Mouse (Mus musculus) limb, embryonic 13.5 days (tissue): ENCODE measurements around the gene Gcnt3. TPM values are rescaled to one million over a fixed set of nuclear protein-coding genes. Genes with fewer than 3 reads are reported as not detected.
"Not testable (repeated sequence)": the region's sequence is repeated elsewhere in the genome, so short reads cannot be mapped to it uniquely, and the experiment has no call there.

Source experiments
- ATAC-seq: fragments of 200-750 bp; cut with Nextera tagmentation; 2 replicates; pipeline ENCODE4 v1.8.0; 2017; ENCODE audit warnings: low read depth, moderate number of reproducible peaks, moderate TSS enrichment; ENCODE audit not compliant: low FRiP score
- H3K27ac ChIP-seq: fragments of 300-500 bp; sonication (generic); 2 replicates; pipeline ENCODE4 v1.5.1; 2015; ENCODE audit warnings: inconsistent platforms, mild to moderate bottlenecking, moderate library complexity
- H3K27me3 ChIP-seq: fragments of 300-500 bp; sonication (generic); 2 replicates; pipeline ENCODE4 v1.6.1; 2015; ENCODE audit warnings: mild to moderate bottlenecking, inconsistent platforms
- H3K36me3 ChIP-seq: fragments of 300-500 bp; sonication (generic); 2 replicates; pipeline ENCODE4 v1.6.1; 2015; ENCODE audit warnings: inconsistent platforms, mild to moderate bottlenecking, moderate library complexity
- H3K4me1 ChIP-seq: fragments of 300-500 bp; sonication (generic); 2 replicates; pipeline ENCODE4 v1.6.1; 2015; ENCODE audit warnings: inconsistent platforms
- H3K4me2 ChIP-seq: fragments of 300-500 bp; sonication (generic); replicated peaks from 2 replicates; pipeline ENCODE4 v1.6.1; 2015; ENCODE audit warnings: inconsistent platforms, mild to moderate bottlenecking, moderate library complexity
- H3K4me3 ChIP-seq: fragments of 300-500 bp; sonication (generic); 2 replicates; pipeline ENCODE4 v1.5.1; 2015; ENCODE audit warnings: moderate library complexity, mild to moderate bottlenecking, inconsistent platforms
- H3K9ac ChIP-seq: fragments of 300-500 bp; sonication (generic); 2 replicates; pipeline ENCODE4 v1.6.1; 2015; ENCODE audit warnings: mild to moderate bottlenecking, inconsistent platforms
- H3K9me3 ChIP-seq: fragments of 300-500 bp; sonication (generic); 2 replicates; pipeline ENCODE4 v1.6.1; 2016; ENCODE audit warnings: inconsistent platforms
- WGBS: fragments of 180-500 bp; shearing (Covaris S2); methylation state at CpG from one replicate; pipeline ENCODE4 v1.1.7; 2015; 5-methylcytosine and 5-hydroxymethylcytosine counted together
- polyA plus RNA-seq: library from polyadenylated mRNA; unstranded; fragments of >200 nt; fragmentation: Nextera tagmentation; extraction: Ambion mirVana; gene quantifications from 2 replicates; pipeline ENCODE4 v1.2.1, GENCODE M21; 2015

The Gcnt3 gene
- polyA plus RNA-seq, 1 experiment from 2014 or later = 0.03 TPM

DNA sequence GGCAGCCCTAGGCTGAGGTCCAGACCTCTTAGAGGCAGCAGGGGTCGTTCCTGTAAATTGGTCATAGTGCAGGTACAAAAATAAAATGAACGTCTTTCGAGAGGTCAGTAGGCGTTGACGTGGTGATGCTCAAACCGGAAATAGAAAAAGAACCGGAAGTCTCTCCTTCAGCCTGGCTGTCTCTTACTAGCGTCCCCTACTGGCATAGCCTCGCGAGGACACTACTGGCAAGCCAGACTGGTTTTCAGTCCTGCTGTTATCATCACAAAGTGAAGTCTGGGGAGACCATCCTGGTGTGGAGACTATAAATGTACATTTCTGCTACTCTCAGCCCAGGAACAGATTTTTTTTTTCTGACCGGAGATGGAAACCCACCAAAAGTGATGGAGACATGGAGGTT is 2.7 kb upstream of the Gcnt3 start:
- no peak overlapping the region for H3K4me2 ChIP-seq

DNA sequence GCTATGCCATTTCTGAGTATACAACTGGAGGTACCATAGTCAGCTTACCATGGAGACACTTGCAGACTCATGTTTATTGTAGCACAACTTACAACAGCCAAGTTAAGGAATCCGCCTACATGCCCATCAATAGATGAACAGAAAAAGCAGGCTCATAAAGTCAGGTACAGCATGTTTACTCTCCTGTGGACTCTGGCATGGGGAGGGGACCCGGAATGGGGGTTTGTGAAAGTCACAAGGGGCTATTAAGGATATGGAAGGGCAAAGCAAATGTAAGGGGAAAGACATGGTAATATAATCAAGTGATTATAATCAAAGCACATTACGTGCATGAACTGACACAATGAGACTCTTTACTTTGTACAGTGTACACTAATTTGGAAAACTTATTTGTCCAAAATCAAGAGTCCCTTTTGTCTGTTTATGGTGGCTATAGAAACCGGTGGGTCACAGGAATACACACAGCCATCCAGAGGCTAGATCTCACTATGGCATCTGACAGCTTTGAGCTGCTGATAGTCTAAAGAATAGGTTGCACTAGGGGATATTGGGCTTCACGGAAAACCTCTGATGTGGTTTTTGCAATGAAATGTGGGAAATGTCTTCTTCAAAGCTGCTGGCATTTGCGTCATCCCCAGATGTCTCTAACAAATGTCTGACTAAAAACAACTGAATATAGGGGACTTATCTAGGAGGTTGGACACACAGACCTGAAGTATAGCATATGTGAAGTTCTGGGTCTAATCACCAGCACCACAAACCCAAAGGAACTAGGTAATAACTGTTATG is 1.9 kb upstream of the Gcnt3 start:
- H3K27me3 ChIP-seq = no peaks in the 10 kb centered on the region
- H3K4me3 ChIP-seq = no peak overlapping the region
- H3K9ac ChIP-seq = no peak overlapping the region
- H3K27ac ChIP-seq = no peak overlapping the region
- H3K4me1 ChIP-seq = no peaks in the 10 kb centered on the region
- ATAC-seq = no peak
- H3K9me3 ChIP-seq = no peaks in the 10 kb centered on the region
- H3K36me3 ChIP-seq = no peaks in the 10 kb centered on the region
- WGBS = 85% methylated on average over 6 of the region's 6 CpGs
- H3K4me2 ChIP-seq = no peak overlapping the region

More for the DNA sequence above, 2.7 kb upstream of the Gcnt3 start:
- H3K36me3 ChIP-seq = no peaks in the 10 kb centered on the region
- H3K4me3 ChIP-seq = no peak overlapping the region
- ATAC-seq = no peak
- WGBS = 86% methylated on average over 11 of the region's 11 CpGs
- no peaks in the 10 kb centered on the region for H3K27me3 ChIP-seq
- no peak overlapping the region for H3K27ac ChIP-seq
- H3K9me3 ChIP-seq = no peaks in the 10 kb centered on the region
- H3K4me1 ChIP-seq = 0 out of 2 replicates have a peak, but pooled peaks cover 5% of the 10 kb centered on the region
- H3K9ac ChIP-seq = no peak overlapping the region

DNA sequence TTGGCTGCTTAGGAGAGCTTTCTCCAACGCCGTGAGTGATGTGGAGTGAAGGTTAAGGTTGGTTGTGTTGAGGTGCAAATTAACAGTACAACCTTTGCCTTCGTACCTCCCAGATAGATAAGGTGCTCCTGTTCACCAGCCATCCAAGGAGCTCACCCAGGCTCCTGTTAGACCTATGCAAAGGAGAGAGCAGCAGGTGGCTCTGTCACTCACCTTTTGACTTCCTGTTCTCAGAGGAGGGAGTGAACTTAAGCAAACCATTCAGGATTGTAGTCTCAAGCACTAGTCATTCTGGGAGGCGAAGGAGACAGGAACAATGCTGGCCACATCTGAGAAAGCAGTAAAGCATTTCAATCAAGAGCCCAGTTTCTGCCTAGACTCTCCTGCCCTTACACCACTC is 1.2 kb downstream of the Gcnt3 start:
- WGBS = 71% methylated on average over 4 of the region's 4 CpGs
- Histone ChIP-seq H3K4me3 (no peak overlapping the region), H3K4me1 (no peaks in the 10 kb centered on the region), H3K4me2 (no peak overlapping the region), H3K27me3 (no peaks in the 10 kb centered on the region), H3K9ac (no peak overlapping the region), H3K36me3 (no peaks in the 10 kb centered on the region), H3K9me3 (no peaks in the 10 kb centered on the region), H3K27ac (no peak overlapping the region)
- ATAC-seq = no peak

DNA sequence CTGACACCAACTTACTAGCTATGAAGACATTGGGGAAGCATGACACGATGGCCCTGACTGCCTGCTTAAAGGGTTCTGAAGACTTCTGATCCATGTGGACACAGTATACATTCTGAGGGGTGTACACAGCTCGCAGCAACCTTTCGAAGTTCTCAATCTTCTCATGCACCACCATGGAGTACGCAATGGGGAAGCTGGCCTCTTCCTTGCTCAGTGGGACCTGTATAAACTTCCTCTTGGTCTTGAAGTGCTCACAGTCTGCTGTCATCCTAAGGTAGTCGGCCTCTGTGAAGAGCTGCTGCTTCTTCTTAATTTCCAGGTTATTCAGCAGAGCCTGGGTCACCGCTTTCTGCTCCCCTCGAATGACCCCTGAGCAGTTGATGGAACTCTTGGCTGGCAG is 3.2 kb downstream of the Gcnt3 start:
- WGBS = 94% methylated on average over 7 of the region's 7 CpGs
- no peak overlapping the region for H3K4me3 ChIP-seq
- H3K27ac ChIP-seq = no peak overlapping the region
- H3K9ac ChIP-seq = no peak overlapping the region
- H3K4me2 ChIP-seq = no peak overlapping the region
- no peaks in the 10 kb centered on the region for H3K9me3 ChIP-seq
- H3K27me3 ChIP-seq = no peaks in the 10 kb centered on the region
- H3K4me1 ChIP-seq = no peaks in the 10 kb centered on the region
- H3K36me3 ChIP-seq = no peaks in the 10 kb centered on the region
- ATAC-seq = no peak

DNA sequence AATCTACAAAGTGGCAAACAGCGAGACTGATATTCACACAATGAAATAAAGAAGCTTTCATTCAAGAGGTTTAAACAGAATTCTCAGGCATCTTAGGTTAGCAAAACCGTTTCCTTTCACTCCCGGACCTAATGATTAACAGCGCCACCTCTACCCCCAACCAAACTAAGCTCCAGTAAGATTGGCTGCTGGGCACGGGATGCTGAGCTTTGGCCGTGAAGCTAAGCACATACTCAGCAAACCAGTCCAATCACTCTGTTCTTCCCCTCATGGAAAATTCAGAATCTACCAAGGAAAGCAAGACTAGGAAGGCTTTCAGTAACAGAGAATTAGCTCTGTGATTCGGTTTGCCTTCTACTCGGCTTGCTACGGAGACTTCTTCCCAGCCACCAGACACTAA is 4.8 kb downstream of the Gcnt3 start:
- Histone ChIP-seq H3K4me2 (no peak overlapping the region), H3K9ac (no peak overlapping the region), H3K4me3 (no peak overlapping the region), H3K36me3 (no peaks in the 10 kb centered on the region), H3K9me3 (no peaks in the 10 kb centered on the region), H3K4me1 (no peaks in the 10 kb centered on the region), H3K27ac (no peak overlapping the region), H3K27me3 (no peaks in the 10 kb centered on the region)
- no peak for ATAC-seq
- 72% methylated on average over 9 of the region's 9 CpGs for WGBS

DNA sequence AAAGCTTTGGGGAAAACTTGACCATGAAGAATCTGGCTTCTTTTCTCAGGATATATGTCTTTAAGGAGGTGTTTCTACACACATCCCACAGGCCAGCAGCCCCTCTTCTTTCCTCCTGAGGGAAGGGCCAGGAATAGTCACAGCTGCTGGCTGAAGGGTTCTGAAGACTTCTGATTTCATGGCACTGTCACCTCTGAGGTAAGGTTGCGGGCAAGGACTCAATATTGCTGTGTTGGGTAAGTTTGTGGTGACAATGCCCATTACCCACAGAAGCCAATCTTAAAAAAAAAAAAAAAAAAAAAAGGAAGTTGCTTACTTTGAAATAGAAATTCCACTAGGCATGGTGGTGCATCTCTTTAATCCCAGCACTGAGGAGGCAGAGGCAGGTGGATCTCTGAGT is 5.7 kb downstream of the Gcnt3 start:
- H3K4me3 ChIP-seq = no peak overlapping the region
- WGBS = 85% methylated on average over 1 of the region's 1 CpGs

DNA sequence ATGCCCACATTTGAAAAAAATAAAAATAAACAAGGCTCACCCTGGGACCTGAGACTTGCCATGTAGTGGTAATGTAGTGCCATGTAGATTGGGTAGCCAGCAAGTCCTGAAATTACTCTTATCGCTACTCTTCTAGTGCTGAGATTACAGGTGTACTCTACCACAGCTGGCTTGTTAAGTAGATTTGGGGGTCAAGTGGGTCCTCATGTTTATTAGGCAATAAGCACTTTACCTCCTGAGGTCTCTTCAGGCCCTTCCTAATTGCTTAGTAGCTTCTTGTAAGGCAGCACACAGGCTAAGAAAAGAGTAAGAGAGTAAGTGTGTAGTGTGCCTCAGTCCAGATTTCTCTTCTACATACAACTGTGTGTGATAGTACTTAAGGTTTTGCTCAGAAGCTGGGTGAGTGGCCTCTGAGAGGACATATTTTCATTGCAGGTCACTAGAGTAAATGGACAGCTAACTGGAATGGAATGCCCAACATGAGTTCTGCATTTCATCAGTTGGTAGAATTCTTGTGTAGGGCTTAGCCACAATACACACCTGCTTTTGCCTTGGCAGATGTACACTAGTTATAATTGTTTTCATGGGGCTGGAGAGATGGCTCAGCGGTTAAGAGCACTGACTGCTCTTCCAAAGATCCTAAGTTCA is 12.4 kb downstream of the Gcnt3 start:
- no peak overlapping the region for H3K4me3 ChIP-seq
- no peak overlapping the region for H3K4me2 ChIP-seq
- WGBS = 86% methylated on average over 2 of the region's 2 CpGs
- H3K27me3 ChIP-seq = no peaks in the 10 kb centered on the region
- H3K9ac ChIP-seq = no peak overlapping the region
- no peaks in the 10 kb centered on the region for H3K4me1 ChIP-seq
- no peaks in the 10 kb centered on the region for H3K9me3 ChIP-seq
- ATAC-seq = no peak
- no peak overlapping the region for H3K27ac ChIP-seq
- peaks cover 15% of the 10 kb centered on the region for H3K36me3 ChIP-seq

More for the DNA sequence above, 5.7 kb downstream of the Gcnt3 start:
- Histone ChIP-seq H3K36me3 (no peaks in the 10 kb centered on the region), H3K27ac (no peak overlapping the region), H3K4me1 (no peaks in the 10 kb centered on the region), H3K4me2 (no peak overlapping the region), H3K9me3 (no peaks in the 10 kb centered on the region), H3K27me3 (no peaks in the 10 kb centered on the region), H3K9ac (no peak overlapping the region)
- ATAC-seq = no peak

DNA sequence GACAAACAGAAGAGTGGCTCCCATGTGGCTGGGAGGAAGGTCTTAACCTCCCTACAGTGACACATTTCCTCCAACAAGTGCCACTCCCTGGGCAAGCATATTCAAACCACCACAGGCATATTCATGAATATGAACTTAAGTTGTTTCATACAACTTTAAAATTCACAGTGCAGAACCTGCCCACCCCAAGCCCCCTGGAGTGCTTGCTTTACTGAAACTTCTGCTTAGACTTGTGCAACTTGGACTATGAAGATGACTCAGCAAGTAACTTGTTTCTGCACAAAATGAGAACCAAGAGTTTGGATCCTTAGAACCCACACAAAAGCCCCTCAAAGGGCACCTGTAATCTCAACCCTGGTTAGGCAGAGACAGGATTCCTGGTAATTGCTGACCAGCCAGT is 13.2 kb downstream of the Gcnt3 start:
- Histone ChIP-seq H3K9me3 (no peaks in the 10 kb centered on the region), H3K36me3 (peaks cover 22% of the 10 kb centered on the region), H3K9ac (no peak overlapping the region), H3K4me1 (no peaks in the 10 kb centered on the region), H3K4me3 (no peak overlapping the region), H3K4me2 (no peak overlapping the region), H3K27ac (no peak overlapping the region), H3K27me3 (no peaks in the 10 kb centered on the region)
- no peak for ATAC-seq

DNA sequence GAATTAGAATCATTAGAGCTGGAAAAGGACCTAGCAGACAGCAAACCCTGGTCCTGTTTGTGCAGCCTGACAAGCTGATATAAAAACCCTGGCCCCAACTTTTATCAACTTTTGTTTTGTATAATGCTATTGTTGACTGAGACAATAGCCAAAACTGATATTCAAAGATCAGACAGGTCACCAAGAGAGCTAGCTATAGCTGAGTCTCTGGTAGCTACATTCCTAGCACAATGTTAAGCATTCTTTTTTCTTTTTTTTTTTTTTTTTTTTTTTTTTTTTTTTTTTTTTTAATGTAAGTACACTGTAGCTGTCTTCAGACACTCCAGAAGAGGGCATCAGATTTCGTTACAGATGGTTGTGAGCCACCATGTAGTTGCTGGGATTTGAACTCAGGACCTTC is 14.3 kb downstream of the Gcnt3 start:
- H3K27ac ChIP-seq, H3K4me3 ChIP-seq, H3K4me2 ChIP-seq, ATAC-seq, H3K9me3 ChIP-seq, H3K27me3 ChIP-seq, H3K9ac ChIP-seq, H3K4me1 ChIP-seq: not testable (repeated sequence)
- 68% methylated on average over 1 of the region's 1 CpGs for WGBS
- peaks cover 25% of the 10 kb centered on the region for H3K36me3 ChIP-seq

DNA sequence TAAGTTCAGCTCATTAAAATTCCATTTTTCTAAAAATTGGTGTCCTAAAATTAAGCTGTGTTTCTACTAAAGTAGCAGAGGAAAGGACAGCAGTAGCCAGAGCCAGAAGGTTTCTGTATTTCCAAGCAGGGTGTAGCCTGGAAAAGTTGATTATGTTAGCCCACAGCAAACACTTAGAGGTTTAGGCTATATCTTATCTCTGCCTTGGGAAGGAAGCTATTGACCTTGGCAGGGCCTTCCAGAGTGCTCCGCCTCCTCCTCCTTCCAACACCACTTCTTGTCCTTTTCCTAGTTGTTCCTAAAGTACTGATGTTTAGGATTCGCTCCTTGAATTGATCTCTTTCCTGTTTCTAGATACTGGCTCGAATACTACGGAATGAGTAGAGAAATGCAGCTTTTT is 15.8 kb downstream of the Gcnt3 start:
- H3K4me3 ChIP-seq = no peak overlapping the region
- no peaks in the 10 kb centered on the region for H3K9me3 ChIP-seq
- H3K4me1 ChIP-seq = no peaks in the 10 kb centered on the region
- no peak overlapping the region for H3K9ac ChIP-seq
- peaks cover 27% of the 10 kb centered on the region for H3K36me3 ChIP-seq
- no peak for ATAC-seq
- H3K27ac ChIP-seq = no peak overlapping the region
- H3K27me3 ChIP-seq = no peaks in the 10 kb centered on the region
- H3K4me2 ChIP-seq = no peak overlapping the region
- 91% methylated on average over 4 of the region's 4 CpGs for WGBS

DNA sequence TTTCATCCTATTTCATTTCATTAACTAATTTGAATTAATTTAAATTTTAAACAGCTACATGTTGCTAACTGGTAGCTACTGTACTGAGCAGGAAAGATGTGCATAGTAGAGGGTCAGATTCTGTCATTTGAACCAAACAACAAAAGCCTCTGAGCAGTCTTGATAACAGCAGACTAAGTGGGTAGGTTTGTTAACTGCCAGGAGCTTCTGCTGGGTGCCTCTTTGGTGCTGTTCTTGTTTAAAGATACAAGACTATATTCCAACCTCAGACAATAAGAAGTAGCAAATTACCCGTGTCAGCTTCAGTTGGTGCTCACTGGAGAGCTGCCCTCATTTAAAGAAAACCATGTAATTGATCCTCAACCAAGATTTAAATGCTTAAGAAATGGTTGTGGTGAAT is 16.3 kb downstream of the Gcnt3 start:
- peaks cover 32% of the 10 kb centered on the region for H3K36me3 ChIP-seq
- H3K27me3 ChIP-seq = no peaks in the 10 kb centered on the region
- H3K9ac ChIP-seq = no peak overlapping the region
- no peaks in the 10 kb centered on the region for H3K4me1 ChIP-seq
- no peak overlapping the region for H3K4me2 ChIP-seq
- H3K9me3 ChIP-seq = no peaks in the 10 kb centered on the region
- H3K27ac ChIP-seq = no peak overlapping the region
- WGBS = 87% methylated on average over 1 of the region's 1 CpGs
- H3K4me3 ChIP-seq = no peak overlapping the region
- ATAC-seq = no peak

DNA sequence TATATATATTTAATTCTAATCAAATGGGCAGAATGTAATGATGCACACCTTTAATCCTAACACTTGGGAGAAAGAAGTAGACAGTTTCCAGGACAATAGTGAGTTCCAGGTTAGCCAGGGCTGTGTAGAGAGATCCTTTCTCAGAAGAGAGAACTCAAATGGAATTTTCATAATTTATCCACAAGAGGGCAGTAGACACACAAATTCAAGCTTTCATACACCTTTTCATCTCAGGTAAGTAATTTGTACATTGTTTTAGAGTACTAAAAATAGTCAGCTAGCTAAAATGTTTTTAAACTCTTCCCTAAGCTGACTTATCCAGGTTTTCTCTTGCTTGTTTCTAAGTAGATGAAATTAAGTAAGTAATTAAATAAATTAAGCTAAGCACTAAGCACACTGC is 19.0 kb downstream of the Gcnt3 start:
- no peak for ATAC-seq
- H3K36me3 ChIP-seq = peaks cover 33% of the 10 kb centered on the region
- no peak overlapping the region for H3K27ac ChIP-seq

DNA sequence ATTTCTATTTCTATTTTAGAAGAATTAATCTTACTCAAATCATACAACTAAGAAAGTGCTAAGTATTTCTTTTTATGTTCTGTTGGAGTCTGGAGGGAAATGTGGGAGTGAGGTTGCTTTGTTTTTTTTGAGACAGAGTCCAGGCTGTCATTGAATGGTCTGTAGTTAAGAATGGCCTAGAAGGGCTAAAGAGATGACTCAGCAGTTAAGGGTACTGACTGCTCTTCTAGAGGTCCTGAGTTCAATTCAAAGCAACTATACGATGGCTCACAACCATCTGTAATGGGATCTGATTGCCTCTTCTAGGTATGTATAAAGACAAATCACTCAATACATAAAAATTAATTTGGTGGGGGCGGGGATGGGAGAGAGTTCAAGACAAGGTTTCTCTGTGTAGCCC is 22.3 kb downstream of the Gcnt3 start:
- peaks cover 18% of the 10 kb centered on the region for H3K36me3 ChIP-seq
- H3K9ac ChIP-seq = no peak overlapping the region
- H3K9me3 ChIP-seq = no peaks in the 10 kb centered on the region
- no peak for ATAC-seq
- H3K4me3 ChIP-seq = no peak overlapping the region
- WGBS = 90% methylated on average over 2 of the region's 2 CpGs
- no peaks in the 10 kb centered on the region for H3K27me3 ChIP-seq
- no peak overlapping the region for H3K4me2 ChIP-seq
- H3K27ac ChIP-seq = no peak overlapping the region
- H3K4me1 ChIP-seq = peaks cover 17% of the 10 kb centered on the region

More for the DNA sequence above, 19.0 kb downstream of the Gcnt3 start:
- Histone ChIP-seq H3K4me1 (peaks cover 6% of the 10 kb centered on the region), H3K9ac (no peak overlapping the region), H3K4me2 (no peak overlapping the region), H3K9me3 (no peaks in the 10 kb centered on the region), H3K4me3 (no peak overlapping the region), H3K27me3 (no peaks in the 10 kb centered on the region)
